Mouse (Mus musculus) embryonic fibroblast, embryonic 13.5 days (primary cell): ENCODE measurements around the gene Anapc4. TPM values are rescaled to one million over a fixed set of nuclear protein-coding genes. Genes with fewer than 3 reads are reported as not detected.
A peak's percentile ranks its signal among the peaks of the same experiment; 100 is the strongest.

Experiments used
- H3K27ac ChIP-seq: 2 replicates; pipeline ENCODE4 v1.5.1; 2012; ENCODE audit warnings: low read length, control low read depth, inconsistent platforms; ENCODE audit not compliant: insufficient read depth
- H3K4me1 ChIP-seq: 2 replicates; pipeline ENCODE4 v1.6.1; 2011; ENCODE audit warnings: low read length; ENCODE audit not compliant: control insufficient read depth, insufficient read depth
- H3K4me3 ChIP-seq: 2 replicates; pipeline ENCODE4 v1.5.1; 2011; ENCODE audit warnings: mild to moderate bottlenecking, control low read depth, low read length; ENCODE audit not compliant: insufficient read depth
- CTCF ChIP-seq: IDR thresholded peaks from 2 replicates; pipeline ENCODE4 v1.5.1; 2011; ENCODE audit warnings: mild to moderate bottlenecking, control low read depth, low read length, moderate library complexity, borderline replicate concordance; ENCODE audit not compliant: insufficient read depth
- POLR2A ChIP-seq: IDR thresholded peaks from 2 replicates; pipeline ENCODE4 v1.6.1; 2011; ENCODE audit warnings: low read depth, mild to moderate bottlenecking, control low read depth, low read length, moderate library complexity
- polyA plus RNA-seq: library from polyadenylated mRNA; stranded (reverse); fragments of >200 nt; gene quantifications from 2 replicates; pipeline ENCODE4 v1.2.4, GENCODE M21; 2011; ENCODE audit warnings: low read depth; ENCODE audit not compliant: missing spikeins, insufficient read length

Gene Anapc4
- polyA plus RNA-seq, 1 experiment: 146 TPM

GRCm38 (mm10) chr5:52812456-52812855, 21.4 kb upstream of the Anapc4 start:
- Histone ChIP-seq H3K27ac (no peak overlapping the region), H3K4me3 (no peak overlapping the region), H3K4me1 (no peaks in the 10 kb centered on the region)
- TF ChIP-seq POLR2A (no peak), CTCF (no peak)

- Histone ChIP-seq H3K27ac (no peak overlapping the region), H3K4me3 (no peak overlapping the region), H3K4me1 (no peaks in the 10 kb centered on the region)
- no peak for TF ChIP-seq POLR2A
- no peak for TF ChIP-seq CTCF
These were observed 20.5 kb upstream of the Anapc4 start for GRCm38 (mm10) chr5:52813312-52813711.

- Histone ChIP-seq H3K4me1 (no peaks in the 10 kb centered on the region), H3K4me3 (no peak overlapping the region), H3K27ac (no peak overlapping the region)
- TF ChIP-seq CTCF (no peak), POLR2A (no peak)
These were observed 15.1 kb upstream of the Anapc4 start for GRCm38 (mm10) chr5:52818676-52819075.

DNA sequence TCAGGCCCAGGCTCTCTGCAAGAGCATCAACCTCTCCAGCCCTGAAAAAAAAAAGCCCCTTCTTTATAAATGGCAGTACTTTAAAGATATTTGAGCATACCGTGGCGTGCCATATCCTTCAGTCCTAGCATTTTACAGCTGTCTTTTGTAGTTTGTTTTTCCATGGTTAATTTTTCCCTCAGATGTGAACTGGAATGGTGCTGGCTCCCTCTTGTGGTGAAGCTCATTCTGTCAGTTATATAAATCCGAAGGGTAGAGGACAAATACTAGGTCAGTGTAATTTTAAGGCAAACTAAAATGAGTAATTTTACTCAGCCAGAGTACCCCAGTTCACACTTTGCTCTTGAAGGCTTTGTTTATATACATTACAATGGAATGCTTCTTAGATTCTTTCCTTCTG, 12.1 kb upstream of the Anapc4 start:
- no peaks in the 10 kb centered on the region for H3K4me1 ChIP-seq
- no peak for TF ChIP-seq POLR2A
- TF ChIP-seq CTCF: no peak

GRCm38 (mm10) chr5:52827923-52828322, 5.9 kb upstream of the Anapc4 start:
- Histone ChIP-seq H3K27ac (no peak overlapping the region), H3K4me1 (no peaks in the 10 kb centered on the region), H3K4me3 (no peak overlapping the region)
- TF ChIP-seq POLR2A (no peak), CTCF (no peak)

More for the DNA sequence above, 12.1 kb upstream of the Anapc4 start:
- Histone ChIP-seq H3K4me3 (no peak overlapping the region), H3K27ac (no peak overlapping the region)

DNA sequence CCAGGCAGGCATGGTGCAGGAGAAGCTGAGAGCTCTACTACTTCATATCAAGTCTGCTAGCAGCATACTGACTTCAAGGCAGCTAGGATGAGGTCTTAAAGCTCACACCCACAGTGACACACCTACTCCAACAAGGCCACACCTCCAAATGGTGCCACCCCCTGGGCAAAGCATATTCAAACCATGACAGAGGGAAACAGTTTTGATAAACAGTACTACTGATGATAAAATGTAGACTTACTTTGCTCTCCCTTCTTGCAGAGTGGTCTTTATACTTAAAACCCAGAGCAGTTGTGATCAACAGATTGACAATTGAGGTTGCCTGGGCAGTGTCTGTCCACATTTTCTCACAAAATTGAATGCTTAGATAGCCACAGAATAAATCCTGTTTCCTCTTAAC, 807 bp upstream of the Anapc4 start:
- H3K4me1 ChIP-seq: 0 out of 2 replicates have a peak, but pooled peaks cover 2% of the 10 kb centered on the region
- peak; percentile 33; the same call in 1 of the 2 replicates for TF ChIP-seq POLR2A
- TF ChIP-seq CTCF: no peak
- no peak overlapping the region for H3K4me3 ChIP-seq
- H3K27ac ChIP-seq: peak overlapping the region; percentile 71

- peak overlapping the region; percentile 66 for H3K27ac ChIP-seq
- H3K4me3 ChIP-seq: peak overlapping the region; percentile 88
- TF ChIP-seq POLR2A: no peak
- TF ChIP-seq CTCF: no peak
- H3K4me1 ChIP-seq: 0 out of 2 replicates have a peak, but pooled peaks cover 2% of the 10 kb centered on the region
These were observed 574 bp downstream of the Anapc4 start for GRCm38 (mm10) chr5:52834386-52834785.

GRCm38 (mm10) chr5:52844319-52844718, 10.5 kb downstream of the Anapc4 start:
- Histone ChIP-seq H3K4me3 (no peak overlapping the region), H3K4me1 (peaks cover 2% of the 10 kb centered on the region; the same call in 1 of the 2 replicates), H3K27ac (no peak overlapping the region)
- no peak for TF ChIP-seq CTCF
- TF ChIP-seq POLR2A: no peak

GRCm38 (mm10) chr5:52855727-52856126, 21.9 kb downstream of the Anapc4 start:
- H3K4me3 ChIP-seq: no peak overlapping the region
- TF ChIP-seq POLR2A (no peak), CTCF (no peak)
- no peak overlapping the region for H3K27ac ChIP-seq
- no peaks in the 10 kb centered on the region for H3K4me1 ChIP-seq

DNA sequence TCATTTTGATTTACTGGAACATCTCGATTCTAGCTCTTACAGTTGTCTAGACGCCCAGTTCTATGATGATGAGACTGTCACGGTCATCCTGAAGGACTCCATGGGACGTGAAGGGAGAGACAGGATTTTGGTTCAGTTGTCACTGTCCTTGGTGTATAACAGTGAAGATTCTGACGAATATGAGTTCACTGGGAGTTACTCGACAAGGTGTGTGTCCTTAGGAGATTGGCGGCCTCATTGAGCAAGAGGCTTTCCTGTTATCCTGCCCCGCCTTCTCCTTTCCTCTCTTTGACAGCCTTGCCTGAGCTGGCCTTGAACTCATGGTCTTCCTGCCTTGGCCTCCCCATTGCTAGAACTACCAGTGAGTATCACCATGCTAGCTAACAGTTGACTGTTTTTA, 30.6 kb downstream of the Anapc4 start:
- no peak overlapping the region for H3K4me3 ChIP-seq
- H3K27ac ChIP-seq: no peak overlapping the region
- TF ChIP-seq CTCF (no peak), POLR2A (no peak)
- peaks cover 3% of the 10 kb centered on the region for H3K4me1 ChIP-seq

- Histone ChIP-seq H3K4me1 (peaks cover 3% of the 10 kb centered on the region), H3K27ac (peak overlapping the region; percentile 42; the same call in 1 of the 2 replicates), H3K4me3 (no peak overlapping the region)
- TF ChIP-seq CTCF (no peak), POLR2A (no peak)
These were observed 32.0 kb downstream of the Anapc4 start for GRCm38 (mm10) chr5:52865825-52866224.
